Mouse (Mus musculus) embryo, embryonic 10 days (tissue): ENCODE measurements around the gene Ddx55.
"Not testable (repeated sequence)": the region's sequence is repeated elsewhere in the genome, so short reads cannot be mapped to it uniquely, and the experiment has no call there.

Experiments
- DNase-seq: peaks from one replicate; pipeline ENCODE4 v3.0.0-alpha.2; 2015; ENCODE audit warnings: low spot score

Ddx55 gene

GRCm38 (mm10) chr5:124538813-124539792 is 13.6 kb upstream of the Ddx55 start:
- peak; percentile 77 for DNase-seq

GRCm38 (mm10) chr5:124539905-124540304 is 12.8 kb upstream of the Ddx55 start:
- DNase-seq = no peak

- DNase-seq = peak; percentile 98
Observed at GRCm38 (mm10) chr5:124540383-124540786, 12.3 kb upstream of the Ddx55 start, which contains the start of gene Tmed2. TSS of gene Tmed2 (plus strand) at chr5:124540695.

- peak; percentile 30 for DNase-seq
Observed at GRCm38 (mm10) chr5:124540905-124541601, 11.6 kb upstream of the Ddx55 start.

GRCm38 (mm10) chr5:124541602-124541973 is 11.1 kb upstream of the Ddx55 start:
- DNase-seq = no peak

- DNase-seq = not testable (repeated sequence)
Observed at GRCm38 (mm10) chr5:124550737-124551136, 1.9 kb upstream of the Ddx55 start.

GRCm38 (mm10) chr5:124551349-124552093 is 1.1 kb upstream of the Ddx55 start:
- DNase-seq = not testable (repeated sequence)

- peak; percentile 29 for DNase-seq
Observed at GRCm38 (mm10) chr5:124552094-124552472, 581 bp upstream of the Ddx55 start.

GRCm38 (mm10) chr5:124553607-124554006 is 943 bp downstream of the Ddx55 start:
- no peak for DNase-seq

- peak; percentile 43 for DNase-seq
Observed at GRCm38 (mm10) chr5:124555145-124555544, 2.5 kb downstream of the Ddx55 start.

GRCm38 (mm10) chr5:124571068-124571467 is 18.4 kb downstream of the Ddx55 start:
- no peak for DNase-seq

- no peak for DNase-seq
Observed at GRCm38 (mm10) chr5:124575467-124575866, 22.8 kb downstream of the Ddx55 start.

- peak; percentile 99 for DNase-seq
Observed at GRCm38 (mm10) chr5:124578633-124579317, 26.1 kb downstream of the Ddx55 start, which contains the start of the genes Eif2b1 and Gtf2h3. TSS of gene Eif2b1 (minus strand) at chr5:124579131. TSS of gene Gtf2h3 (plus strand) at chr5:124579140.

- no peak for DNase-seq
Observed at GRCm38 (mm10) chr5:124582515-124582914, 29.9 kb downstream of the Ddx55 start.

- no peak for DNase-seq
Observed at GRCm38 (mm10) chr5:124592768-124593167, 40.1 kb downstream of the Ddx55 start.

GRCm38 (mm10) chr5:124598224-124599174 is 45.8 kb downstream of the Ddx55 start:
- peak; percentile 99 for DNase-seq

GRCm38 (mm10) chr5:124599726-124600125 is 47.1 kb downstream of the Ddx55 start:
- not testable (repeated sequence) for DNase-seq

GRCm38 (mm10) chr5:124602349-124602748 is 49.7 kb downstream of the Ddx55 start:
- peak; percentile 47 for DNase-seq

GRCm38 (mm10) chr5:124604296-124604695 is 51.6 kb downstream of the Ddx55 start:
- no peak for DNase-seq

- DNase-seq = no peak
Observed at GRCm38 (mm10) chr5:124605041-124605622, 52.5 kb downstream of the Ddx55 start.
